Mouse (Mus musculus): ENCODE data around the gene Lingo3. TPM values are rescaled to one million over a fixed set of nuclear protein-coding genes. Genes with fewer than 3 reads are reported as not detected.

The Lingo3 gene
- total RNA-seq, 2 experiments from 2014 or later, result 1.6 TPM; not detected in 1

DNA sequence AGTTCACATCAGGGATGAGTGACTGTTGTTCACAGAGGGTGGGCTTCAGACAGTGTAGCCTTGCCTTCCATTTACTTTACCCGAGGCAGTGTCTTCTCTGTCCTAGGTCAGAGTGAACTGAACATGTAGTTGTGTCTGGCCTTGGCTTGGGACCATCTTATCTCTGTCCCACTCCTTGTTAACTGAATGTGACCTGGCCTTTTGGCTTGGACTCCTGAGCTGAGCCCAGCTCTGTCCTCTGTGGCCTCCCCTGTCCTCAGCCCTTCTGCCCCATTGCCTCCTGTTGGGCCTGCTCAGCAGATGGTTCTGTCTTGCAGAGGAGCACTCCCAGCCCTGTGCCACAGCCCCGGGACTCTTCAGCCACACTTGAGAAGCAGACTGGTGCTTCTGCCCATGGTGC, 56.3 kb downstream of the Lingo3 start:
- ATAC-seq (replicated peaks; ENCODE audit: low FRiP score, low TSS enrichment, poor library complexity, severe bottlenecking), result no peak

DNA sequence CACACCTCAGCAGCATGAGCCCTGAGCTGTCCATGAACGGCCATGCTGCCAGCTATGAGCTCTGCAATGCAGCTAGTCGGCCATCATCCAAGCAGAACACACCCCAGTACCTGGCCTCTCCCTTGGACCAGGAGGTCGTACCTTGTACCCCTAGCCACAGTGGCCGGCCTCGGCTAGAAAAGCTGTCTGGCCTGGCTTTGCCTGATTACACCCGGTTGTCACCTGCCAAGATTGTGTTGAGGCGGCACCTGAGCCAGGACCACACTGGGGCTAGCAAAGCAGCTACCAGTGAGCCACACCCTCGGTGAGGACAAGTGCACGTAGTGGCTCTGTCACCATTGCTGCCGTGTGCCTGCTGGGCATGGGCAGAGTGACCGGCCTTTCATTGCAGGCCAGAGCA, 57.9 kb downstream of the Lingo3 start:
- no peak for ATAC-seq (replicated peaks; ENCODE audit: low FRiP score, low TSS enrichment, poor library complexity, severe bottlenecking)

DNA sequence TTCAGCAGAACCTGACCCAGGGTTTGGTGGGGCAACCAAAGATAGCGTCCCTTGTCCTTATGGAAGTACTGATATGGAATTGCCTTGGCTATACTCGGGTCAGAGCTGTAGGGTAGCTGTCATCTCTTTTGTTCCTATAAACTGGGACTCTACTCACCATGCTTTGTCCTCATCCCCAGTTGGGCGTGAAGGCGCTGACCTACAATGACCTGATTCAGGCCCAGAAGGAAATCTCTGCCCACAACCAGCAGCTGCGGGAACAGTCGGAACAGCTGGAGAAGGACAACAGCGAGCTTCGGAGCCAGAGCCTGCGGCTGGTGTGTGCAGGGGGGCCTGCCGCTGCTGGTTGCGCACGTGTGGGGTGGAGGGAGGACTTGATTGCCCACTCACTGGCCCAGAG, 59.0 kb downstream of the Lingo3 start:
- ATAC-seq (replicated peaks; ENCODE audit: low FRiP score, low TSS enrichment, poor library complexity, severe bottlenecking), result no peak

DNA sequence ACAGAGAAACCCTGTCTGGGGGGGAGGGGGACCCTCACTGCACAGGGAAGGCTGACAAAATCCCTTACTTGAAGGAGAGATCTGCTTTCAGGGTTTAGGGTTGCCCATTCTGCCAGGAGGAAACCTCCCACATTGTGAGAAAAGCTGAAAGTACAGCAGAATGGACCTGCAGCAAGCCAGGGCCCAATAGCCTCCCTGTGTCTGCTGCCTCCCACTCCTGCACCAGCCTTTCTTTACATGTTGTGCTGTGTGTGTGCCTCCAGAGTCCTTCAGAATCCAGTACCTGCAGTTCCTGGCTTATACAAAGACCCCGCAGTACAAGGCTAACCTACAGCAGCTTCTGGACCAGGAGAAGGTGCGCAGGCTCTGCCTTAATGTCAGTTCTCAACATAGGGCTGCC, 59.5 kb downstream of the Lingo3 start:
- no peak for ATAC-seq (replicated peaks; ENCODE audit: low FRiP score, low TSS enrichment, poor library complexity, severe bottlenecking)

Other genes with a start within 250 kb of the Lingo3 start
- gene Scamp4, start 241.2 kb downstream of the Lingo3 start, total RNA-seq (2014; fragmentation: Nextera tagmentation), result 56.1 and 71.8 TPM in 2 replicates
- 12.7 and 23.3 TPM in 2 replicates for gene Scamp4, start 241.2 kb downstream of the Lingo3 start, total RNA-seq (2017)
- gene Adat3, start 241.2 kb downstream of the Lingo3 start, total RNA-seq (2014; fragmentation: Nextera tagmentation), result 2.7 and 9.1 TPM in 2 replicates
- gene Adat3, start 241.2 kb downstream of the Lingo3 start, total RNA-seq (2017), result 11.0 TPM in 1 of 2 replicates, not detected in the other
- 0.68 and 1.6 TPM in 2 replicates for gene Gm49322, start 238.0 kb downstream of the Lingo3 start, total RNA-seq (2014; fragmentation: Nextera tagmentation)
- 0.08 and 0.42 TPM in 2 replicates for gene Gm49322, start 238.0 kb downstream of the Lingo3 start, total RNA-seq (2017)
- 70.2 and 93.3 TPM in 2 replicates for gene Csnk1g2, start 221.2 kb downstream of the Lingo3 start, total RNA-seq (2014; fragmentation: Nextera tagmentation)
- gene Csnk1g2, start 221.2 kb downstream of the Lingo3 start, total RNA-seq (2017), result 117 and 120 TPM in 2 replicates
- 27.4 and 32.0 TPM in 2 replicates for gene Btbd2, start 187.0 kb downstream of the Lingo3 start, total RNA-seq (2014; fragmentation: Nextera tagmentation)
- 11.8 and 14.8 TPM in 2 replicates for gene Btbd2, start 187.0 kb downstream of the Lingo3 start, total RNA-seq (2017)
- 149 and 158 TPM in 2 replicates for gene Mknk2, start 165.9 kb downstream of the Lingo3 start, total RNA-seq (2014; fragmentation: Nextera tagmentation)
- gene Mknk2, start 165.9 kb downstream of the Lingo3 start, total RNA-seq (2017), result 78.4 and 117 TPM in 2 replicates
- 22.8 and 29.1 TPM in 2 replicates for gene Mob3a, start 142.1 kb downstream of the Lingo3 start, total RNA-seq (2014; fragmentation: Nextera tagmentation)
- gene Mob3a, start 142.1 kb downstream of the Lingo3 start, total RNA-seq (2017), result 30.5 and 38.6 TPM in 2 replicates
- gene Izumo4, start 141.9 kb downstream of the Lingo3 start, total RNA-seq (2014; fragmentation: Nextera tagmentation), result 22.8 and 26.4 TPM in 2 replicates
- gene Izumo4, start 141.9 kb downstream of the Lingo3 start, total RNA-seq (2017), result 3.0 and 4.5 TPM in 2 replicates
- gene Ap3d1, start 101.8 kb downstream of the Lingo3 start, total RNA-seq (2014; fragmentation: Nextera tagmentation), result 54.1 and 79.5 TPM in 2 replicates
- 36.6 and 37.8 TPM in 2 replicates for gene Ap3d1, start 101.8 kb downstream of the Lingo3 start, total RNA-seq (2017)
- 67.0 and 83.2 TPM in 2 replicates for gene Dot1l, start 88.8 kb downstream of the Lingo3 start, total RNA-seq (2014; fragmentation: Nextera tagmentation)
- gene Dot1l, start 88.8 kb downstream of the Lingo3 start, total RNA-seq (2017), result 9.9 and 14.0 TPM in 2 replicates
- 97.7 and 118 TPM in 2 replicates for gene Sf3a2, start 45.8 kb downstream of the Lingo3 start, total RNA-seq (2014; fragmentation: Nextera tagmentation)
- gene Sf3a2, start 45.8 kb downstream of the Lingo3 start, total RNA-seq (2017), result 24.1 and 27.1 TPM in 2 replicates
- gene Plekhj1, start 45.4 kb downstream of the Lingo3 start, total RNA-seq (2014; fragmentation: Nextera tagmentation), result 114 and 155 TPM in 2 replicates
- gene Plekhj1, start 45.4 kb downstream of the Lingo3 start, total RNA-seq (2017), result 41.1 and 51.5 TPM in 2 replicates
- gene Amh, start 38.8 kb downstream of the Lingo3 start, total RNA-seq (2014; fragmentation: Nextera tagmentation), result 0.59 TPM in 1 of 2 replicates, not detected in the other
- not detected in 2 replicates for gene Amh, start 38.8 kb downstream of the Lingo3 start, total RNA-seq (2017)
- gene Jsrp1, start 30.5 kb downstream of the Lingo3 start, total RNA-seq (2014; fragmentation: Nextera tagmentation), result not detected in 2 replicates
- gene Jsrp1, start 30.5 kb downstream of the Lingo3 start, total RNA-seq (2017), result not detected in 2 replicates
- 1,436 and 1,526 TPM in 2 replicates for gene Oaz1, start 17.4 kb downstream of the Lingo3 start, total RNA-seq (2014; fragmentation: Nextera tagmentation)
- 220 and 353 TPM in 2 replicates for gene Oaz1, start 17.4 kb downstream of the Lingo3 start, total RNA-seq (2017)
- 291 and 326 TPM in 2 replicates for gene Lsm7, start 11.2 kb upstream of the Lingo3 start, total RNA-seq (2014; fragmentation: Nextera tagmentation)
- gene Lsm7, start 11.2 kb upstream of the Lingo3 start, total RNA-seq (2017), result 401 and 445 TPM in 2 replicates
- gene Sppl2b, start 11.2 kb upstream of the Lingo3 start, total RNA-seq (2014; fragmentation: Nextera tagmentation), result 116 and 117 TPM in 2 replicates
- gene Sppl2b, start 11.2 kb upstream of the Lingo3 start, total RNA-seq (2017), result 45.6 and 65.4 TPM in 2 replicates
- gene Tmprss9, start 27.8 kb upstream of the Lingo3 start, total RNA-seq (2014; fragmentation: Nextera tagmentation), result 0.22 TPM in 1 of 2 replicates, not detected in the other
- gene Tmprss9, start 27.8 kb upstream of the Lingo3 start, total RNA-seq (2017), result not detected in 2 replicates
- 206 and 233 TPM in 2 replicates for gene Timm13, start 56.9 kb upstream of the Lingo3 start, total RNA-seq (2014; fragmentation: Nextera tagmentation)
- 27.7 and 49.2 TPM in 2 replicates for gene Timm13, start 56.9 kb upstream of the Lingo3 start, total RNA-seq (2017)
- 14.9 and 24.4 TPM in 2 replicates for gene Lmnb2, start 74.2 kb upstream of the Lingo3 start, total RNA-seq (2014; fragmentation: Nextera tagmentation)
- 24.0 and 29.0 TPM in 2 replicates for gene Lmnb2, start 74.2 kb upstream of the Lingo3 start, total RNA-seq (2017)
- gene Gadd45b, start 86.0 kb upstream of the Lingo3 start, total RNA-seq (2014; fragmentation: Nextera tagmentation), result not detected in 2 replicates
- 7.5 and 8.7 TPM in 2 replicates for gene Gadd45b, start 86.0 kb upstream of the Lingo3 start, total RNA-seq (2017)
- 1.5 and 3.6 TPM in 2 replicates for gene Gng7, start 170.9 kb upstream of the Lingo3 start, total RNA-seq (2014; fragmentation: Nextera tagmentation)
- gene Gng7, start 170.9 kb upstream of the Lingo3 start, total RNA-seq (2017), result 0.14 and 0.46 TPM in 2 replicates
- not detected in 2 replicates for gene Diras1, start 181.6 kb upstream of the Lingo3 start, total RNA-seq (2014; fragmentation: Nextera tagmentation)
- not detected in 2 replicates for gene Diras1, start 181.6 kb upstream of the Lingo3 start, total RNA-seq (2017)
- 7.0 TPM in 2 replicates for gene Slc39a3, start 193.4 kb upstream of the Lingo3 start, total RNA-seq (2014; fragmentation: Nextera tagmentation)
- gene Slc39a3, start 193.4 kb upstream of the Lingo3 start, total RNA-seq (2017), result 3.4 and 7.2 TPM in 2 replicates
- 59.4 and 61.4 TPM in 2 replicates for gene Sgta, start 216.1 kb upstream of the Lingo3 start, total RNA-seq (2014; fragmentation: Nextera tagmentation)
- 34.2 and 41.6 TPM in 2 replicates for gene Sgta, start 216.1 kb upstream of the Lingo3 start, total RNA-seq (2017)
- 40.7 and 52.0 TPM in 2 replicates for gene Thop1, start 226.0 kb upstream of the Lingo3 start, total RNA-seq (2014; fragmentation: Nextera tagmentation)
- 46.0 and 58.3 TPM in 2 replicates for gene Thop1, start 226.0 kb upstream of the Lingo3 start, total RNA-seq (2017)

Data from megakaryocyte-erythroid progenitor cell, adult 5-6 weeks (primary cell).